Mouse (Mus musculus): ENCODE measurements around the gene St8sia6. TPM values are rescaled to one million over a fixed set of nuclear protein-coding genes. Genes with fewer than 3 reads are reported as not detected.
"Not testable (repeated sequence)": the region's sequence is repeated elsewhere in the genome, so short reads cannot be mapped to it uniquely, and the experiment has no call there.

Gene St8sia6
- polyA plus RNA-seq, 1 experiment = 0.56 TPM

GRCm38 (mm10) chr2:13792256-13793005, 1.4 kb downstream of the St8sia6 start:
- Histone ChIP-seq H3K4me1 (ENCODE audit: control insufficient read depth, insufficient read depth, low read length) (peaks cover 12% of the 10 kb centered on the region), H3K27ac (ENCODE audit: insufficient read depth, low read depth, low read length) (no peak overlapping the region), H3K4me3 (ENCODE audit: insufficient read depth, low read length) (no peak overlapping the region)
- TF ChIP-seq POLR2A (IDR thresholded peaks at IDR 0.05; ENCODE audit: borderline replicate concordance, low read depth, low read length) (no peak), CTCF (IDR thresholded peaks at IDR 0.05; ENCODE audit: low read depth, low read length) (no peak)

GRCm38 (mm10) chr2:13791598-13791997, 2.3 kb downstream of the St8sia6 start:
- Histone ChIP-seq H3K4me3 (ENCODE audit: insufficient read depth, low read length) (no peak overlapping the region), H3K27ac (ENCODE audit: insufficient read depth, low read depth, low read length) (no peak overlapping the region), H3K4me1 (ENCODE audit: control insufficient read depth, insufficient read depth, low read length) (peaks cover 12% of the 10 kb centered on the region)
- TF ChIP-seq CTCF (IDR thresholded peaks at IDR 0.05; ENCODE audit: low read depth, low read length) (no peak), POLR2A (IDR thresholded peaks at IDR 0.05; ENCODE audit: borderline replicate concordance, low read depth, low read length) (no peak)

DNA sequence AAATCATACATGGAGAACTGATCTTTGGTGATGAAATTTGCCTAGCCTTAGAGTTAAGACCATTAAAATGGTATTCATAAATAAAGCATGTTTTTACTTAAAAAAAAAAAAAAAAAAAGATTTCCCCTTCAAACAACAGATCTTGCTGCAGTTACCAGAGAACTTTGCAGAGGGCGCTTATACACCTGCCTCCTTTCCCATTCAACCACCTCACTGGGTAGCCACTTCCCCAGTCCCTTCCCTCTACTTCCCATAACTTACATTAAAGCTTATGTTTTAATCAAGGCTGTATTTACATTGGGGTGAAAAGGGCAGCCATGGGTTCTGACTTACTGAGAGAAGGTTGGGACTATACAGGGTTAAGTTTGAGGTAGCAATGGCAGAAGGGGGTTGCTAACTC, 4.5 kb downstream of the St8sia6 start:
- TF ChIP-seq POLR2A (IDR thresholded peaks at IDR 0.05; ENCODE audit: borderline replicate concordance, low read depth, low read length) (no peak), CTCF (IDR thresholded peaks at IDR 0.05; ENCODE audit: low read depth, low read length) (no peak)
- Histone ChIP-seq H3K4me3 (ENCODE audit: insufficient read depth, low read length) (no peak overlapping the region), H3K27ac (ENCODE audit: insufficient read depth, low read depth, low read length) (no peak overlapping the region; the same call in 1 of the 2 replicates), H3K4me1 (ENCODE audit: control insufficient read depth, insufficient read depth, low read length) (peaks cover 23% of the 10 kb centered on the region)

- Histone ChIP-seq H3K4me3 (ENCODE audit: insufficient read depth, low read length) (no peak overlapping the region), H3K4me1 (ENCODE audit: control insufficient read depth, insufficient read depth, low read length) (peaks cover 23% of the 10 kb centered on the region), H3K27ac (ENCODE audit: insufficient read depth, low read depth, low read length) (no peak overlapping the region)
- TF ChIP-seq CTCF (IDR thresholded peaks at IDR 0.05; ENCODE audit: low read depth, low read length) = no peak
- no peak for TF ChIP-seq POLR2A (IDR thresholded peaks at IDR 0.05; ENCODE audit: borderline replicate concordance, low read depth, low read length)
Measured at GRCm38 (mm10) chr2:13786577-13787168, 7.2 kb downstream of the St8sia6 start.

GRCm38 (mm10) chr2:13785992-13786391, 7.9 kb downstream of the St8sia6 start:
- Histone ChIP-seq H3K4me1 (ENCODE audit: control insufficient read depth, insufficient read depth, low read length) (peaks cover 23% of the 10 kb centered on the region), H3K27ac (ENCODE audit: insufficient read depth, low read depth, low read length) (peak overlapping the region; percentile 61)
- not testable (repeated sequence) for H3K4me3 ChIP-seq (ENCODE audit: insufficient read depth, low read length)

DNA sequence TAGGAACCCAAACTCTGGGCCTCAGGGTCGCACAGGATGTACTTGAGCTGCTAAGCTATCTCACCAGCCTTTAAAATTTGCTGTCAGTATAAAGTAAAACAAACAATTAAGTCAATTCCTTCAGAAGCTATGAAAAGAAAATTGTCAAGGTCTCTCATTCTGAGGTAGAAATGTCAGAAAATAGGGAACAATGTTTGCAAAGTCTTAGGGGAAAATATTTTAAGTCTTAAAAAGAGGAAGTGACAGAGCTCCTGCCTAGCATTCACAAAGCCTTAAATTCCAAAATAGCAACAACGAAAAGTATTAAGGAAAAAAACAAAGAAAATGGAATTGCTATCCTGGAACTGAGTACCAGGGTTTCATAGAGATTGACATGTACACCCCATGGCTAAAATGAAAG, 8.6 kb downstream of the St8sia6 start:
- H3K27ac ChIP-seq (ENCODE audit: insufficient read depth, low read depth, low read length) = peak overlapping the region; percentile 88
- no peak overlapping the region for H3K4me3 ChIP-seq (ENCODE audit: insufficient read depth, low read length)
- peaks cover 21% of the 10 kb centered on the region for H3K4me1 ChIP-seq (ENCODE audit: control insufficient read depth, insufficient read depth, low read length)
- TF ChIP-seq POLR2A (IDR thresholded peaks at IDR 0.05; ENCODE audit: borderline replicate concordance, low read depth, low read length) = no peak
- no peak for TF ChIP-seq CTCF (IDR thresholded peaks at IDR 0.05; ENCODE audit: low read depth, low read length)

- Histone ChIP-seq H3K4me1 (ENCODE audit: control insufficient read depth, insufficient read depth, low read length) (peaks cover 13% of the 10 kb centered on the region), H3K4me3 (ENCODE audit: insufficient read depth, low read length) (no peak overlapping the region), H3K27ac (ENCODE audit: insufficient read depth, low read depth, low read length) (no peak overlapping the region)
- TF ChIP-seq POLR2A (IDR thresholded peaks at IDR 0.05; ENCODE audit: borderline replicate concordance, low read depth, low read length) = no peak
- no peak for TF ChIP-seq CTCF (IDR thresholded peaks at IDR 0.05; ENCODE audit: low read depth, low read length)
Measured at GRCm38 (mm10) chr2:13784448-13784847, 9.4 kb downstream of the St8sia6 start.

GRCm38 (mm10) chr2:13777032-13777431, 16.8 kb downstream of the St8sia6 start:
- H3K27ac ChIP-seq (ENCODE audit: insufficient read depth, low read depth, low read length) = no peak overlapping the region
- TF ChIP-seq CTCF (IDR thresholded peaks at IDR 0.05; ENCODE audit: low read depth, low read length) = no peak
- TF ChIP-seq POLR2A (IDR thresholded peaks at IDR 0.05; ENCODE audit: borderline replicate concordance, low read depth, low read length) = no peak
- no peak overlapping the region for H3K4me3 ChIP-seq (ENCODE audit: insufficient read depth, low read length)
- no peaks in the 10 kb centered on the region for H3K4me1 ChIP-seq (ENCODE audit: control insufficient read depth, insufficient read depth, low read length)

GRCm38 (mm10) chr2:13776453-13776852, 17.4 kb downstream of the St8sia6 start:
- no peak overlapping the region for H3K4me3 ChIP-seq (ENCODE audit: insufficient read depth, low read length)
- TF ChIP-seq POLR2A (IDR thresholded peaks at IDR 0.05; ENCODE audit: borderline replicate concordance, low read depth, low read length) (no peak), CTCF (IDR thresholded peaks at IDR 0.05; ENCODE audit: low read depth, low read length) (no peak)
- no peak overlapping the region for H3K27ac ChIP-seq (ENCODE audit: insufficient read depth, low read depth, low read length)
- H3K4me1 ChIP-seq (ENCODE audit: control insufficient read depth, insufficient read depth, low read length) = no peaks in the 10 kb centered on the region

- Histone ChIP-seq H3K4me3 (ENCODE audit: insufficient read depth, low read length) (no peak overlapping the region), H3K4me1 (ENCODE audit: control insufficient read depth, insufficient read depth, low read length) (no peaks in the 10 kb centered on the region), H3K27ac (ENCODE audit: insufficient read depth, low read depth, low read length) (no peak overlapping the region)
- no peak for TF ChIP-seq CTCF (IDR thresholded peaks at IDR 0.05; ENCODE audit: low read depth, low read length)
- TF ChIP-seq POLR2A (IDR thresholded peaks at IDR 0.05; ENCODE audit: borderline replicate concordance, low read depth, low read length) = no peak
Measured at GRCm38 (mm10) chr2:13775056-13775455, 18.8 kb downstream of the St8sia6 start.

Measured in bone marrow macrophage, adult 2 months (primary cell).